Mouse (Mus musculus) cerebellum, adult 18-20 months (tissue): ENCODE results near the gene Ak9.
A peak's percentile ranks its signal among the peaks of the same experiment; 100 is the strongest.
"Not testable (repeated sequence)": the region's sequence is repeated elsewhere in the genome, so short reads cannot be mapped to it uniquely, and the experiment has no call there.

Experiments
- DNase-seq, 2 experiments: peaks; one replicate each; pipeline ENCODE4 v3.0.0; 2021

Gene Ak9

DNA sequence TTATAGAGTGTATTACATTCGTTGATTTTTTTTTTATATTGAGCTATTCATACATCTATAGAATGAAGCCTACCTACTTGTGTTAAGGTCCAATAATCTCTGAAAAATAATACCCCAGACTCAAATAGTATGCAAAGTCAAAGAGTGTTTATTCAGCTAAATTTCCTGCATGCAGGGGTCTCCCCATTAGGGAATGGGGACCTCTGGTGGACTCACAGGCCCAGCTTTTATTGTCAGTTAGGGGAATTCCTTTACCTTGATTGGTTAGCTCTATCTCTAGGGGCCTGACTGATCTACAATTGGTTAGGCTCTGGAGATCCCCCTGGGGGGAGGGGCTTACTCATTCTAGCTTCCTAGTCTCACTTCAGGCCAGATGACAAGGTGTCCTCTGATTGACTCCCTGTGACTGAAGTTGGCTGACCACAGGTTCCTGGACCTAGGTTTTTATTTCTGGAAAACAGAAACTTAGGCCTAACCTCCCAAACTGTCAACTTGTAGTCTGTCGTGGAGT is 28.8 kb downstream of the Ak9 start:
- no peak for DNase-seq

GRCm38 (mm10) chr10:41341346-41341745 is 37.6 kb downstream of the Ak9 start:
- no peak for DNase-seq

DNA sequence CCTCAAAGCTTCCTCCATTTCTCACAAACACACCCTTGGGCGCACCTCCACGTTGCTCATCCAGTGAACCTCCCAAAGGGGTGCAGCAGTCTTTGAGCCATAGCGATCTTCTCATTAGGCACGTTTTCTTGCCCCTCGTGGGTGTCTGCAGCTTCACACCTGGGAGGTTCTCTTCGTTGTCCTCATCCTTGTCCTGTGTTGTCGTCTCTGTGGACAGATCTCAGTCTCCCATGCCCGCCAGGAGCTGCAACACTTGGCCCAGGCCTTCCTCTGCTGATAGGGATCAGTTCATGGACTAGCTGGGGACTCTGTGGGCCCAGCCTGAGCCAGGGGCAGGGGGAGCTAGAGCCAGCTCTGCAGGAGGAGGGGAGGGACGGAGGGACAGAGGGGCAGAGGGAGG is 61.3 kb downstream of the Ak9 start:
- DNase-seq, result no peak

DNA sequence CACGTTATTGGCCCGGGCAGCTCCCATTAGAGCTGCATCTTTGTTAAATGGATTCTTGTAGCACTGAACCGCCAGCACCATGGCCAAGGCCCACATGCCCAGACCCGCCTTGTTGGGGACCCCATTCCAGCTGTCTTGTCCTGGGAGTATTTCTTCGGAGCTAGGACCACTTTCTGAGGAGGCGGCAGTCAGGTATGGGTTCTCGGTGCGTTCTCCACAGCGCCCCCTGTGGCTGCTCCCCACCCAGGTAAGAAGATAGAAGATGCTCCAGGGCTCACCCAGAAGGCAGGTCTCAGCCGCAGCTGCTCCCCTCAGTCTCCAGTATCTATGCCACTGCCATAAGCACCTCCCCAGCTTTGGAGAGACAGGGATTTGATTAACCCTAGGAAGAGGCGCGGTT is 76.7 kb downstream of the Ak9 start:
- DNase-seq, result no peak

GRCm38 (mm10) chr10:41385506-41386221 is 81.9 kb downstream of the Ak9 start:
- DNase-seq, result no peak

DNA sequence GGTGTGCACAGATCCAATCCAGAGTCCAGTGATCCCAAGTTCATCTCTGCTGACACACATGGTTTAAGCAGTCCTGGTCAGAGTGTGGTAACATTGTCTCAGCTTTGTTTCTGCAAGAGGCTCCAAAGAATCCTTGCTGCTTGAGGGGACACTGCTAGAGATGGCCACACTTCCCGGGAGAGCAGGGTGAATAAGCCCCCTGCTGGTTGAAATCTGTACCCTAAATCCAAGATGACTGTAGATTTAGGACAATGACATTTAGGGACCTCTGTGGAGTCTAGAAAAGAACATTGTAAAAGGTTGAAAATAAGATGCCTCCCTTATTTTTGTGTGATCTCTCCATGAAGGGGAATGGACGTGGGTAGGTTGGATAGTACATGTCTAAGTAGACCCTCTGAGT is 89.8 kb downstream of the Ak9 start:
- DNase-seq, result no peak

DNA sequence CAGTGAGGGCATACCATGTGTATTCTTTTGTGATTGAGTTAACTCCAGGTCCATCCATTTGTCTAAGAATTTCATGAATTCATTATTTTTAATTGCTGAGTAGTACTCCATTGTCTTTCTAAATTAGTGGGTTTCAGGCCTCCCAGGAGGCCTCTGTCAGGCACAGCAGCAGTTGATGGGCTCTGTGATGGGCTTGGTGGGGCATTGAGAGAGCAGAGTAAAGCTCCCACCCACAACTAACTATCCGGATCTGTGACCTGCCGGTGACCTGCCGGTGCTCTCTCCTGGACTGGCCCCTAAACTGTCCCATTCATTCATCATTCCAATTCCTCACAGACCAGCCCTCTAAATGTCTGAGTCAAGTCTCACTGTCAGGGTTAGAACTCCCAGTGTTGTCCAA is 97.3 kb downstream of the Ak9 start:
- no peak for DNase-seq

DNA sequence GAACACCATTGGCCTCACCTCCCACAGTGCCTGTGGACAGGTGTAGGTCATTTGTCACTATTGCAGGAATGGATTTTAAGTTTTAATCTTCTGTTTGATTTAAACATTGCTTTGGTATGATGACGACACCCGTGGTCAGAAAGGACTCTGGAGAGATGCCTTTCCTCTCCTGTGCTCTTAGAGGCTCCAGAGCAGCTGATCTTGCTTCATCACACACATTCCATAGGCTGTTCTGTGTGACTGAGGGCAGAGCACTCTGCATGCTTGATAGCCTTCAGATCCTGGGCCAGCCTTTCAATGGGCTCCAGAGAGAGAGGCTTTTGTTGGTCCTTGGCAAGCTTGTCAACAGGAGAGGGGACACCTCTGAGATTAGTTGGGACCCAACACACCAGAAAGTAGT is 99.6 kb downstream of the Ak9 start:
- no peak for DNase-seq

DNA sequence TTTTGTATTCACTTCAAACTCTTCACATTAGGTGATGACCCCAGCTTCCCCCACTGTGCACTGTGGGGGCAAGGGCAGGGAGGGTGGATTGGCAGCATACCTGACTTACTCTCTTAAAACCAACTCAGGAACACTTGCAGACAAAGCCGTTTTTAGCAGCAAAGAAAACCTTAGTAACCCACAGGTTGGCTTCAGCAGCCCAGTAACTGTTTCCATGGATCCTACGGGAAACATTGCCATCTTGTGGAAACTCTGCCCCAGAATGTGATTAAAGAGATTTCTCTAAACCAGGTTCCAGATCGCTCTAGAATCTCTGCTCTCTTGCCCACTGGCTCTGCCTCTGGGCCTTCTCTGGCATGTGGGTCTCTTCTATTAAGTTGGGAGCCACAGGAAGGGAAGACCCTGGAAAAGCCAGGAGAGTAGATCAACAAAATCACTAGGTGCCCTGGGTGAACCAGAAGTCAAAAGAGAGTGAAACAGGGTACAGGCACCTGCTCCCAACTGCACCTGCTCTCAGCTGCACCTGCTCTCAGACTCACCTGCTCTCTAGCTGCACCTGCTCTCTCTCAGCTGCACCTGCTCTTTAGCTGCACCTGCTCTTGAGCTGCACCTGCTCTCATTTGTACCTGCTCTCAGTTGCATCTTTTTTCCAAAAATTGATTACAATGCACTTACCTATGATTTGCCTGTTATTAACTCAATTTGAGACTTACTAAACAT is 100.3 kb downstream of the Ak9 start:
- no peak for DNase-seq

DNA sequence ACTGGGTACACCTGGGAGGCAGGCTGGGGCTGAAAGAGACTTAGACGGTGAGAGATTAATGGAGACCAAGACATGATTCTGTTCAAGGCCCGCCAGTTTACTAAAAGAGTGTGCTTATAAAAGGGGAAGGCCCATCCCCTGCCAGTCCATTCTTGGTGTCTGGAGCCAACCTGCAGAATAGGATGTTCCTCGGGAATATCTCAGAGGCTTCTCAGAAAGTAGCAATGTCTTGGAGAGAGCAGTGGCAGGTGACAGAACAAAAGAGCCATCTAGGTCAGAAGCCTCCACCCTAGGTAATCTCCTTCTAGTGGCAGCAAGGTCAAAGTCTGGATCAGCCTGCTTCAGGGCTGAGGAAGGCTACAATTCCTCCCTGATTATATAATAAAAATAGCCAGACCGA is 106.4 kb downstream of the Ak9 start:
- DNase-seq, result not testable (repeated sequence)

- not testable (repeated sequence) for DNase-seq
These were observed 107.0 kb downstream of the Ak9 start for GRCm38 (mm10) chr10:41410821-41411220.

- not testable (repeated sequence) for DNase-seq
These were observed 109.7 kb downstream of the Ak9 start for GRCm38 (mm10) chr10:41413471-41413870.

DNA sequence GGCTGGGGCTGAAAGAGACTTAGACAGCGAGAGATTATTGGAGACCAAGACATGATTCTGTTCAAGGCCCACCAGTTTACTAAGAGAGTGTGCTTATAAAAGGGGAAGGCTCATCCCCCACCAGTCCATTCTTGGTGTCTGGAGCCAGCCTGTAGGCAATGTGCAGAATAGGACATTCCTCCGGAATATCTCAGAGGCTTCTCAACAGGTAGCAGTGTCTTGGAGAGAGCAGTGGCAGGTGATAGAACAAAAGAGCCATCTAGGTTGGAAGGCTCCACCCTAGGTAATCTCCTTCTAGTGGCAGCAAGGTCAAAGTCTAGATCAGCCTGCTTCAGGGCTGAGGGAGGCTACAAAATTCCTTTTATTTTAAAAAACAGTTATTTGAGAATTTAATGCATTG is 111.6 kb downstream of the Ak9 start:
- DNase-seq, result not testable (repeated sequence)

DNA sequence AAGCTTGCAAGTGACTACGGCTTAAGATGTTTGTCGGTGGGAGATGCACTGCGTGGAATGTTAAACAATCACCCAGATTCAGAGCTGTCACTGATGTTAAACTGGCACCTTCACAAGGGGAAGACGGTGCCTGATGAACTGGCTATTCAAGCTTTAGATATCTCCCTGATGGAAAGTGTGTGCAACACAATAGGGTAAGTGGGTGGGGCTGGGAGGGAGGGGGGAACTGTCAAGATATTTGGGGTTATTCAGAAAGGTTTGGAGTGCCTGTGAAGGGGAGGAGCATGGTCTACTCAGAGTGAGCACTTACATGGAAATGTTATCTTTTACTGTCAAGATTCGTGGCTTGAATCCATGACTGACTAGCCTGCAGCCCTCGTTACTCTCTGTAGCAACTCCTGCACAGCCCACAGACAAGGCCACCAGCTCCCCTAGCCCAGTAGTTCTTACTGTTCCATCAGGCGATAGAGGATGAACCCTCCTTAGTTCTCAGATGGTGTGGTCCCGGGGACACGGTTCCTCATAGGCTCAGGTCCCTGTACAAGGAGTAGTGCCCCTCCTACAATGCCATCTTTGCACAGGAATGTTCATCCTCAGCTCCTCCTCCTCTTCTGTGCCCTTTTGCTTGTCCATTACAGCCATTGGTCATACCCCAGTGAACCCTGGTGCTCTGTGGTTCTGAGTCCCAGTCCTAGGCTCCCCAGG is 116.9 kb downstream of the Ak9 start:
- no peak for DNase-seq

DNA sequence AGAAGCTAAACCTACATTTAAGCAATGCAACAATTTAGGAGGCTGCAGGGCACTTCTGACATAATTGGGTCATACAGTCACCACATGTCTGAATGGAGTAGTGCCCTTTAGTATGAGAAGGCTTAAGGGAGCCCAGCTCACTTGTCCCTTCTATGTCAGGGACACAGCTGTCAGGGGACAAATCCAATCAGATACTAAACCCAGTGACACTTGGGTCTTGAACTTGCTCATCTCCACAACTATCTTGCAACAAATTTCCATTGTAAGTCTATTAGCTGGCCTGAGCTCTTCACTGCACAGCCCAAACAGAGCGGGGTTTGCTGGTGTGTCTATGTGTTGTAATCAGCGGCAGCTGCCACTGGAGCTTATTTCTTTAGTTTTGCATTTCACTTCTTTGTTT is 119.9 kb downstream of the Ak9 start:
- DNase-seq, result no peak

DNA sequence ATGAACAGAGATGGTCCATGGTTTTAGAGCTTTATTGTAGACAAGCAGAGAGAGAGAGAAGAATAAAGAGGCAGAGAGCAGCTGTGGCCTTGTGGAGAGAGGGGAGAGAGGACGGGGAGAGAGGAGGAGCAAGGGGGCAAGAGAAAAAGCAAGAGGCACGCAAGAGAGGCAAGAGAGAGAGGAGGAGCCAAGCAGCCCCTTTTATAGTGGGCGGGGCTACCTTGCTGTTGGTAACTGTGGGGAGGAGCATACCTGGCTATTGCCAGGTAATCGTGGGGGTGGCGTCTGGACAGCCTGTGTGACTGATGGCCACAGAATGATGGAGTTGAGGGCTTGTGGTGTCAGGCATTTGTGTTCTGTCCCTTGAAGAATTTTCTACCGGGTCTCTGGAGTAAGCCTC is 122.6 kb downstream of the Ak9 start:
- no peak for DNase-seq

- peak; percentile 60 to 70 for DNase-seq
These were observed 130.8 kb downstream of the Ak9 start for GRCm38 (mm10) chr10:41434624-41435023.

DNA sequence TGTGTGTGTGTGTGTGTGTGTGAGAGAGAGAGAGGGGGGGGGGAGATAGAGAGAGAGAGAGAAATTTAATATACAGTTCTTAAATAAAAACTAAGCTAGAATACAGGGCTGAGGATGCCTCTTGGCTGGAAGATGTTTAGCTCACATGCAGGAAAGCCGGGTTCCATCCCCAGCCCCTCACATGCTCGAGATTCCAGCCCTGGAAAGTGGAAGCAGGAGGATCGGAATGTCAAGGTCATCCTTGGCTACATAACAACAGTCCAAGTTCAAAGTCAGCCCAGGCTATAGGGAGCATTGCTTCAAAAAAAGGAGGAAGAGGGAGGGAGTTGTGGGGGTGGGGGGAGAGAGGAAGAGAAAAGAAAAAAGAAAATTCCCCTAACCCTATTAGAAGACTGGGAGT is 131.4 kb downstream of the Ak9 start:
- DNase-seq, result no peak

GRCm38 (mm10) chr10:41448216-41448615 is 144.4 kb downstream of the Ak9 start:
- DNase-seq, result no peak

DNA sequence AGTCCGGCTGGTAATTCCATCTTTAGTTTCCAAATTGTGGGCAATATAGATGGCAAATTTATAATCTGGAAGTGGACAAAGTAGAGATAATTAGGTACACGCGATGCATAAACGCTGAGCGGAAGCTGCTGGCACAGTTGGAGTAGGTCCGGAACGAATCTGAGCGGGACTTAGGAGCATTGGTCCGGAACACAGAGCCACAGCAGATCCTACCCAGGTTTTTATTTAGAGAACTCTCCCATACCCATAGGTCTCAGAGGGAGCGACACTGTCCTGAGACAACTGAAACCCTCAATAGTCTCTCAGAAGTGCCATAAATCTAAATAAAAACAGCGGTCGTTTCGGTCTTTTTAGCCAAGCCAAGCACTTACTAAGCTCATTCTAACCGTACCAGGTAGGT is 145.9 kb downstream of the Ak9 start:
- DNase-seq, result peak; percentile 53 to 59

DNA sequence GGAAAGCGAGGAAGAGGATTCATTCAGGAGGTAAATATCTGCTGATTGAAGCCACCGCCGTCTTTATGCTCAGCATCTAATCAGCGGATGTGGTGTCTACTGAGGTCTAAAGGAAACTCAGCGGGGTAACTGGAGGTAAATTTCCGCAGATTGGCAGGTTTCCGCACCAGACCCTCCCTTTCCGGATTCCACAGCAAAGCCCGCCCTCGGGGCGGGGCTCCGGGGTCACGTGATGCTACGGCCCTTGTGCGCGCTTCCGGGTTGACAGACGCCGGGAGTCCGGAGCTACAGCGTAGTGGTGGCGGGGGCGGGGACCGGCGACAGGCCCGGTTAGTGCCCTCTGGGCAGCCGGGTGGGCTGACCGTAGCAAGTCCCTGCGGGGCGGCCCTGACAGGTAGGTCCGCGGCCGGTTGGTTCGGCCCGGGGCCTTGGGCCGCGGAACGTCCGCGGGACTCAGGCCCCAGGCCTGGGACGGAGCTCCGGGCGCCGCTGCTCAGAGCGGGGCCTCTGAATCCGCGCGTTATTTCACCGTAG is 146.4 kb downstream of the Ak9 start, which contains the start of gene Zbtb24:
Zbtb24 (plus strand) TSS at position 247 of the 534 bp plus-strand sequence.
- DNase-seq, result peak; percentile 94 to 98

GRCm38 (mm10) chr10:41450780-41451522 is 147.2 kb downstream of the Ak9 start:
- no peak for DNase-seq

- no peak for DNase-seq
These were observed 147.9 kb downstream of the Ak9 start for GRCm38 (mm10) chr10:41451656-41452055.
